Mouse (Mus musculus) mouse trophoblast stem cell (cell line): ENCODE measurements at regions not wholly inside any gene's neighbourhood (a gene's known extent, or its start where the extent isn't known, plus 50 kb on each side); places are given as distances from the start of the nearest gene placed in this dataset.

Experiments
- in situ Hi-C, 2 experiments: fragments of 300-500 bp; cut with MseI, MboI; formaldehyde crosslinking; loops; 2 replicates in 1 of 2; 3 replicates in 1 of 2; pipeline ENCODE4 v1.15.1; 2025

GRCm38 (mm10) chr15:97460360-97460719 lies 213.3 kb upstream of the Amigo2 start:
- in situ Hi-C loops, result no loop called here

DNA sequence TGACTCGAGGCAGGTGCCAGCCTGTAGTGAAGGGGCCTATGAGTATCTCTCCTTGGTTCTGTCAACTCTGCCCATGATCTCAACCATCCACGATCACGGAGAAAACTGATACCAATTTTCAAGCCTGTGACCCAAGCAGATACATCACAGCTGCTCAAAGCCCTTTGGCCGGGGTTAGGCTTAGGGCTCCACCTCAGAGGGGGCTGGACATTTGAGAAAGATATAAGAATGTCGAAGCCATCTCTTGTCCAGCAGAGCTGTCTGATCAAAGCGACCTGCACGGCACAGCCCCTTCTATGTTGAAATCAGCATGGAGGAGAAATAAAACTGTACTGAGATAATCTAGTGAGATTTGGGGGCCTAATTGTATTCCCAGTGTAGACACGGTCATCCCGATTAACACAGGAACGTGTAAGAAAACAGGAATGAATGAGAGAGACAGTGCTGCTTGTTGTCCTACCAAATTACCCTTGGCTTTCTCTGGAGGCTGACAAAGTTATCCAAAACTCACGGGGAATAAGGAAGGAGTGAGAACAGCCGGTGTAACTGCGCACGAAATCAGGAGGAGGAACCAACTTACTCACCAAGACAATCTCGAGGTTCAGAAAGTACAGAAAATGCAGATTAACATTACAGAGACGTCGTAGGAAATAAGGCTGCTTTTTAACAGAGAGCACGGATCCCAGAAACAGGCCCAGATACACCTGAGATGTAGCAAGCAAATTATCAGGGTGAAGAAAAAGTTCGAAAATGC lies 212.7 kb upstream of the Amigo2 start:
- in situ Hi-C loops, result no loop called here

- in situ Hi-C loops, result no loop called here
These were observed 211.7 kb upstream of the Amigo2 start for GRCm38 (mm10) chr15:97458748-97459221.

- in situ Hi-C loops, result no loop called here
These were observed 211.2 kb upstream of the Amigo2 start for GRCm38 (mm10) chr15:97458139-97458747.

DNA sequence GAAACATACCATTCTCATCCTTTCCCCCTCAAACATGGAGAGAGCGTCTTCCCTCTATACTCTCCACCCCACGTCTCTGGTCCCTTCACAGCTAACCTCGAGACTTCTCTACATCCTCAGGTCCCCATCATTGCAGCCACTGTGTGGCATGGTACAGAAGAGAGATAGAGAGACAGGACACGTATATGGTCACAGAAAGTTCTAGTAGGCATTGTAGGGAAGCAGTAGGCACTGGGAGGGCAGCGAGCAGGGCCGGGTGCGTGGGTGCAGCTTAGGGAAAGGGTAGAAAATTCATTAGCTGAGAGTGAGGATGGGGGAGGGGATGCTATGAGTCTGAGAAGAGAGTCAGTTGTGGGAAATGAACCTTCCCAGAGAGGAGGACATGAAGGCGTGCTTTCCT lies 210.4 kb upstream of the Amigo2 start:
- in situ Hi-C loops, result no loop called here

DNA sequence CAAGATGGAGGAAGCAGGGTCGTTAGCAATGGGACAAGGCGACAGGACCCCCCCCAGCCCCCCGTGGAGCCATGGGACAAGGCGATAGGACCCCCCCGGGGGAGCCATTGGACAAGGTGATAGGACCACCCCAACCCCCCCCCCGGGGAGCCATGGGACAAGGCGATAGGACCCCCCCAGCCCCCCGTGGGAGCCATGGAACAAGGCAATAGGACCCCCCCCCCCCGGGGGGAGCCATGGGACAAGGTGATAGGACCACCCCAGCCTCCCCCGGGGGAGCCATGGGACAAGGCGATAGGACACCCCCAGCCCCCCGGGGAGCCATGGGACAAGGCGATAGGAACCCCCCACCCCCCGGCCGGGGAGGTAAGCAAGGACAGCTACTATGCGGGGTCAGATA lies 209.9 kb upstream of the Amigo2 start:
- in situ Hi-C loops, result no loop called here

GRCm38 (mm10) chr15:97455672-97456071 lies 208.6 kb upstream of the Amigo2 start:
- in situ Hi-C loops, result no loop called here

DNA sequence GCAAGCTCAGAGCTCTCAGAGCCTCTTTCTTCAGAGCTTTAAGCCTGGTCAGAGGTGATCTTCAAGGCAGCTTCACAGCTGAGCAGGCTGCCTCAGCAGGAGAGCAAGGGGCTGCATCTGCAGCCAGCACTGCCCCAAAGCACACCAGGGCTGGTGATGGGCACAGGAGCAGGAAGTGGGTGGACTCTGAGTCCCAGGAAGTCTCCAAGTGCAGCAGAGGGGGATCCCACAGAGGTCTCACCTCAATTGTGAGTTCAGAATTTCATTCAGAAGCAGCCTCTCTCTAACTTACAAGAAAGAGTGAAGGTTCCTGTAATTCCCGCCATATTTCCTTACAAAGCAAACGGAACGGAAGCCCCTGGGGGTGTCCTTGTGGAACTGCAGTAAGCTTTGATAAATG lies 202.6 kb upstream of the Amigo2 start:
- in situ Hi-C loops, result no loop called here

DNA sequence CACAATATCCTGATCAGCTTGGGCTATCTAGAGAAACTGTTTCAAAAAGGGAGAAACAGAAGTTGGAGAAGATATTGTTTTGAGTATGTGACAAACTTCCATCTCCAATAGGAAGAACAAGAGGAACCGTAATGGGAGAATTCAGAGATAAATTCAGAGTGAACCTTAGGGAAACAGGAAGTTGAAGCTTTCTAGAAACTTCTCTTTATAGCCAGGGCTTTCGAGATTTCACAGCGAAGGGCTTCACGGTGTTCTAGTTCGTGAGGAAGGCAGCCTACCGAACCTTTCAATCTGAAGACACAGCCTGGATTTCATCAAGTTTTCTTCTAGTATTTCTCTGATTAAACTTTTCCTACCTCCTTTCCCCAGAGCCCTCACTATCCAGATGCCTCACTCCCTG lies 201.9 kb upstream of the Amigo2 start:
- in situ Hi-C loops, result no loop called here

DNA sequence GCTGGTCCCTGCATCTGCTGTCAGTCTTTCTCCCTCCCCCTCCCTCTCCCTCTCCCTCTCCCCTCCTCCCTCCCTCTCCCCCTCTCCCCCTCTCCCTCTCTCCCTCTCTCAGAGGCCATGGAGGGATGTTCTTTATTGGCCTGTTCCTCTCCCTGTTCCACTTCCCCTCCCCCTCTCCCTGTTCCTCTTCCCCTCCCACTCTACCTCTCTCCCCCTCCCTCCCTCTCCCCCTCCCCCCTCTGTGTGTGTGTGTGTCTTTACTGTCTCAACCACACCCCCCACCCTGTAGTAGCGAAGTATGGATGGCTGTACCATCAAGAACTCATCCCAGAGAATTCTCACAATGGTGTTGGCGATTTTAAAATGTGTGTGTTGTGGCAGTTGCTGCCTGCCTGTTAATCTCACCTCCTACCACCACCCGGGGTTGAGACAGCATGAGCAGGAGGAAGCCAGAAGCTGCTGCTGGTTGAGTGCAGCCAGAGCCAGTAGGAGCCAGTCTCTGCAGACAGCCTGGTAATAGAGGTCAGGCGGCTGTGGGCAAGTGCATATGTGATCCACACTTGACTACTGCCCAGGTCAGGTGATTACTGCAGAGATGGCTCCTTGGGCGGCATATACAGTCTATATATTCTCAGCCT lies 201.3 kb upstream of the Amigo2 start:
- in situ Hi-C loops, result no loop called here

- in situ Hi-C loops, result no loop called here
These were observed 199.1 kb upstream of the Amigo2 start for GRCm38 (mm10) chr15:97446181-97446580.

DNA sequence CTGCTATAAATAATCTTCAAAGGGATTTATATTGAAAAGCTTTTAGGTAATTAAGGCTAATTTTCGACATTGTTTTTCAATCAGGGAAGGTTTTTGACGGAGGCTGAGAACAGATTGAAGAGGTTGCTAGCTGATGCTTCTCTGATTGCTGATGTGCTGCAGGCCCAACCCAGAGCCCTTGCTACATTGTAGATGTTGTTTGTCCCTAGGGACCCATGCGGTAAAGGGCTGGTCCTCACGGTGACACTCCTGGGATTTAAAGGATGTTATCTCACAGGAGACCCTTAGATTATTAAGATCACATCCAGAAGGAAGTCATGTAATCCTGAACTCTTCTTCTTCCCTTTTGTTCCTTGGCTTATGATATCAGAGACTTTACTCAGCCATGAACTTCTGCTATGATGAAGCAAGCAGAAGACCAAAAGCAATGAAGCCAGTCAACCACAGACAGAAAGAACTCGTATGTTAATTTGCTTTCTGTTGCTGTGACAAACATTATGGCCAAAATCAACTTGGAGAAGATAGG lies 191.2 kb upstream of the Amigo2 start:
- in situ Hi-C loops, result no loop called here
